Mouse (Mus musculus): Measurements from ENCODE around the gene Kmt5a. TPM values are rescaled to one million over a fixed set of nuclear protein-coding genes. Genes with fewer than 3 reads are reported as not detected.
A peak's percentile ranks its signal among the peaks of the same experiment; 100 is the strongest.

Gene Kmt5a
- total RNA-seq (2015) (370 and 380 TPM in 2 replicates), total RNA-seq (2017) (240 and 272 TPM in 2 replicates)

DNA sequence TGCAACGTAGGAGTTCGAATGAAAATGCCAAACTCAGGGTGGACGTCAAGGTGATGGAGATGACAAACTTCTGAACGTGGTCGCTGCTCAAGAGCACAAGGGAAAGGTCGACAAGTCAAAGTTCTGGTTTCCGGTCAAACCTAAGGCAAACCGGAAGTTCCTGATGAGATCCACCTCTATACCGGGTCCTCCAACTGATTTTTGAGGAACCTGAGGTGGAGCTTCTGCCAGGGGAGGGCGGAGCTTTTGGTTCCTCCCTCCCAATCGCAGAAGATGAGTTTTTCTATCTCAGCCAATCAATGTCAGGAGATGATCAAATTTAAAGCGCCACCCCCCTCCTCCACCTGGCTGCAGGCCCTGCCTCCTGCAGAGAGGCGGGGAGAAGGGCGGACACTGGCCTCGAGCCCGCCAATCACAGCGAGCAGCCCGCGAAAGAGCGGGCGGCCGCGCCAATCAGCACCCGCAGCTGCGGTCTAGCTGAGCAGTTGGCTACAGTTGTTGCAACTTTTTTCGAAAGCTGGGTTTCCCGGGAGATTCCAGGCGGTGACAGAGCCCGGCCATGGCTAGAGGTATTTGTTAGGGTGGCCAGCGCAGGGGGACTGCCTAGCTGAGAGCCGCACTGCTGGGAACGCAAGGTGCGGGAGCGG is at the start of gene Kmt5a:
Gene Kmt5a (plus strand): TSS at position 484 of the 647 bp plus-strand sequence.
- ATAC-seq (ENCODE audit: poor library complexity, severe bottlenecking) = peak; percentile 93

DNA sequence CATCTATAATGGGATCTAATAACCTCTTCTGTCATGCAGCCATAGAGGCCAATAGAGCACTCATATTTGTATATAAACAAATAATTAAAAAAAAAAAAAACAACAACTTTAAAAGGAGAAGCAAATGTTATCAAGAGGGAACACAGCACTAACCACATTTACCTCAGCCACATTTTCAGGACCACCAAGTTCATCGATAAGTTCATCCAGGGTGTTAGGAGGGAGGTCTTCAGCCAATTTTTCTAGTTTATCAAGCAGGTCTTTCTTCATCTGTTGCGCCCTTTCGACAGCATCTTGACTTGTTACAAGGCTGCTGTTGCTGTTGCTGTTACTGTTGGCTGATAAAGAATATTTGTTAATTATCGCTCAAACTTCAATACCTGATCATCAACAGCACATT is 47.3 kb upstream of the Kmt5a start:
- no peak for ATAC-seq (ENCODE audit: poor library complexity, severe bottlenecking)

DNA sequence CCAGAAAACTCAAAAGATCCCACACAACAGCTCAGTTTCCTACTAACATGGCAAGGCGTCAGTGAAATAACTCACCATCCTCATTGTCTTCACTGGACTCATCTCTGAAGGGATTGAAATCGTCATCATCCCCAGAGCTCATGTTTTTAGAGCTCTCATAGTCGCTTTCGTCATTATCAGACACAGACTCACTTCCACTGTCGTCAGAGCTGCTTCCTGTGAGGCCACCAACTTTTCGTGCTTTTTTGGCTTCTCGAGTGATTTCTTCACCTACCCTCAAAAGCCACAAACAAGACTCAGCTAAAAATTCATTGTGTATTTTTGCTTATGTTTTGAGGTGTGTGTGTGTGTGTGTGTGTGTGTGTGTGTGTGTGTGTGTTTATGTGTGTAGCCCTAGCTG is 46.0 kb upstream of the Kmt5a start:
- ATAC-seq (ENCODE audit: poor library complexity, severe bottlenecking) = peak; percentile 100

DNA sequence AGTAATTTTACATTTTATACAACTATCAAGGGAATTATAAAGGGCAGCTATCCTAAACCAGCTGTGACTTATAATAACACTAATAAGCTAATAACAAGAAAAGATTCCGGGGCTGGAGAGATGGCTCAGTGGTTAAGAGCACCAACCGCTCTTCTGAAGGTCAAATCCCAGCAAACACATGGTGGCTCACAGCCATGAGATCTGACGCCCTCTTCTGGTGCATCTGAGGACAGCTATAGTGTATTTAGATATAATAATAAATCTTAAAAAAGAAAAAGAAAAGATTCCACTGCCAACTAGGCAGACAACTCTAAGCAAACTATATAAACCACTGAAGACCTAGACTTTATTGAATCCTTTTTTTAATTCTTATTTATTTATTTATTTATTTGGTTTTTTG is 28.9 kb upstream of the Kmt5a start:
- ATAC-seq (ENCODE audit: poor library complexity, severe bottlenecking) = no peak

DNA sequence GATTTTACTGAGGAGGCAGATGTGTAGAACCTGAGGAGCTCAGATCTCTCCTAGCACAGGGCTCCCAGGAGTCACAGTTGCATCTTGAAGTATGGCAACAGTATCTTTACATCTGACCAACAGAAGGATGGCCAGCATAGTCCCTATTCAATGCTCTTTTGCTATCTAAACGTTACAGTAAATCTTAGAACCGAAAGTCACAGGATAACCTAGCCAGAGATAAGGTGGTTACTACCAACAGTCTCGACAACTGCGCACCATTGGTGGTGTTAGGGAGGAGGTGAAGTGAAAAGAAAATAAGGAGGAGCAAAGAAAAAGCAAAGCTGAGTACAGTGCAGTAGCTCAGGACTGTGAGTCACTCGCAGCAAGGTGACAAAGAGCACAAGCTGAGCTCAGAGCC is 27.6 kb upstream of the Kmt5a start:
- ATAC-seq (ENCODE audit: poor library complexity, severe bottlenecking) = no peak

DNA sequence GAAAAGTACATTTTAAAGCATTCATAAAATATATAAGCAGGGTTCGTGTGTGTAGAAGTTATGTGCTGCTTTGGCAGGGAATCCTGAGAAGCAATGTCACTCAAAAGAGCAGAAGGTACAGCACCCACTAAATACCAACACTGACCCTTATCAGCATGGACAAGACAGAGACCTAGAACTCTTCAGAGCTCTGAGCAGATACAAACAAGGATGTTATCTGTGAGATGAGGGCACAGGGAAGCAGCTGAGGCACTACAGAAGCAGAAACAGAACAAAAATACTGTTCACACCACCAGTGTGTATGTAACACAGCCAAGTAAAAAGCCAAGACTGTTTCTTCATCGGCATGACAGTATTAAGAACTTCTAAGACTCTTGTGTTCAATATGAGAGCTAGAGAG is 20.8 kb upstream of the Kmt5a start:
- no peak for ATAC-seq (ENCODE audit: poor library complexity, severe bottlenecking)

DNA sequence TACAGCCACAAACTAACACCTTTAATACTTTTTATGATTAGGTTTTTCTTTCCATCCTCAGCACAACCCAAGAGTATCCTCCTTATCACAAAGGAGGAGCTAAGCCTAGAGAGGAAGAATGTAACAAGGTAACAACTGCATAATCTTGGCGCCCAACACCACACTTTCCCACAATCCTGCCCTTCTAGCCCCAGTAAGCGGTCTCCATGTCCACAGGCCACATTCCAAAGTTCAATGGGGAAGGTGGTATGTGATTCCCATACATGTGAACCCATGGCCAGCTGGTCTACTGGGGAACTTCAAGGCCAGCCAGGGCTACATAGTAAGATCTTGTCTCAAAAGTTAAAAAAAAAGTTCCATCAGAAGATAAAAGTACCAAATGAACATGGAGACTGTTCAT is 17.9 kb upstream of the Kmt5a start:
- no peak for ATAC-seq (ENCODE audit: poor library complexity, severe bottlenecking)

DNA sequence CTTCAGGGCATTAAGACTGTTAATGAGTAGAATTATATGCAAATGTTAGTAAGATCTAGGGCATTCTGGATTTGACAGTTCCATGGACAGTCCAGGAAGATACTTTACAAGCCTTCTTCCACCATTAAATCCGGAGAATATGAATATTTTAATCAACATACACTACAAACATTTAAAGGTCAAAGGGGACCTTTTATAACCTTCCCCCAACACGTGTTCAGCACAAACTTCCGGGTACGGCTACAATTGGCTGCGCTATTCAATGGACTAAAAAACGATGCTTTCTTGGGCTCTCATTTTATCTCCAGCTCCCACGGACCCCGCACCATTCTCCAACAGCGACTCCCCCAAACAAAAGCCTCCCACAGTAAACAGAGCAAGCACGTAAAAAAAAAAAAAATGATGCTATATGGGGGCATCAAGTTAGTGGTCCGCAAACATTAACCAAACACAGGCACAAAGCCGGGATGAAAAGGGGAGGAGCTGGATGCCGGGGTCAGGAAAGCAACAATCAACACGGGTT is 15.5 kb upstream of the Kmt5a start:
- ATAC-seq (ENCODE audit: poor library complexity, severe bottlenecking) = no peak

DNA sequence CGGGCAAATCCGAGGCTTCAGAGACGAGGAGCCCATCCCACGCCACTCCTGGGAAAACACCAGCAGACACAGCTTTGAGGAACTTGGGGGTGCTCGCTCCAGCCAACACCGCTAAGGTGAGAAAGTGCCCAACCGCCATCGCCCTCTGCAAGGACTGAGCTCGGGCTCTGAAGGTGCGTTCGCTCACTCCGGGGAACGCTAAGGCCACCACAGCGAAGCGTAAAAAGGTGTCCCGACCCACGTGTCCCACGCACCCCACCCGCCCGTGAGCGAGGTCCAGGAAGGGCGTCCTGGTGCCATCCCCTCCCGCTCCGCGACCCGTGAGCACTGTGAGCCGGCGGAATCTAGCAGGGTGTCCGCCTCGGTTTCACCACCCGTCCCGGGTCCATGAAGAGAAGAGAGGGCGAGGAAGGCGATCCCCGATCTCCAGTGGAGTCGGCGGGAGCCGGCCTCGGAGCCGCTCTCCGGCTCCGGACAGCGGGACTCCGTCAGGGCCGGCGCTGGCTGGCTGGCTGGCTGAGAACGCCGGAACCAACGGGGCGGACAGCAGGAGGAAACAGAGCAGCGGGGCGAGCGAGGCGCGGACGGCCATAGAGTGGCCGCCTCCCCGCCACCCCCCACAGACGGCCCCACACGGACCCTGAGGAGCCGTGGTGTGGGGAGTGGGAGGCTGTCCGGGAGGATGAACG is 14.9 kb upstream of the Kmt5a start:
- ATAC-seq (ENCODE audit: poor library complexity, severe bottlenecking) = peak; percentile 40

DNA sequence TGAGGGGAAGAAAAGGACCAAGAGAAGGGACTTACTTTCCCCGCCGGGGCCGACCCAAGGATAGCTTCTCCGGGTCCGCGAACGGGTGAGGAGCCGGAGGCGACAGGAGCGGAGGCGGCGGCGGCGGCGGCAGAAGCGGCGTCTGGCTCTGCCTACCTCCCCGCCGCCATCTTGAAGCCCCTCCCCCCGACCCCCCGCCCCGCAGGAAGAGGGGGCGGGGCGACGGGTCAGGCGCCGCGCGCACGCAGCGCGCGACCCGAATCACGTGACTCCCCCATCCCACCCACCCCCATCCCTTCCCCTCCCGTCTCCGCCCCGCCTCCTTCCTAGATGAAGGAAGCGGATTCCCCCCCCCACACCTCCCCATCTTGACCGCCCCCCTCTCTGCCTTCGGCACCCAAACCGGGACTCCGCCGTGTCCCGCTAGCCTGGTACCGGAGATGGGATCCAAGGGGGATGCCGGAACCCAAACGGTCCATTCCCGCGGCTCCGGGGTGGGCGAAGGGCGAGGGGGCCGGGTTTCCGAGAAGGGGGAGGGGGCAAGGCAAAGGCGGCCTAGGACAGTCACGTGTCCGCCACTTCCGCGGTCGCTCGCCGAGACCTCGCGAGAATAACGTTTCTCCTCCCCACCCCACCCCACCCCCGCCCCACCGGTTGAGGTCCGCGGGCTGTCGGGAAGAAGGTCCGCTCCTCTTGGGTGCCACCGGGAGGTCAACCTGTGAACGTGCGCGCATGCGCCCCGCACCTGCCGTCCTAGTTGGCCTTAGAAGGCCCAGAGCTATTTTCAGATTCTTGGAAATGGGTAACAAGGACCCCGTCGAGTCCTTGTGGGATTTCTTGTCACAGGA is 14.1 kb upstream of the Kmt5a start, which contains the start of gene Sbno1:
Gene Sbno1 (minus strand): TSS at position 590 of the 848 bp plus-strand sequence.
- ATAC-seq (ENCODE audit: poor library complexity, severe bottlenecking) = peak; percentile 91

DNA sequence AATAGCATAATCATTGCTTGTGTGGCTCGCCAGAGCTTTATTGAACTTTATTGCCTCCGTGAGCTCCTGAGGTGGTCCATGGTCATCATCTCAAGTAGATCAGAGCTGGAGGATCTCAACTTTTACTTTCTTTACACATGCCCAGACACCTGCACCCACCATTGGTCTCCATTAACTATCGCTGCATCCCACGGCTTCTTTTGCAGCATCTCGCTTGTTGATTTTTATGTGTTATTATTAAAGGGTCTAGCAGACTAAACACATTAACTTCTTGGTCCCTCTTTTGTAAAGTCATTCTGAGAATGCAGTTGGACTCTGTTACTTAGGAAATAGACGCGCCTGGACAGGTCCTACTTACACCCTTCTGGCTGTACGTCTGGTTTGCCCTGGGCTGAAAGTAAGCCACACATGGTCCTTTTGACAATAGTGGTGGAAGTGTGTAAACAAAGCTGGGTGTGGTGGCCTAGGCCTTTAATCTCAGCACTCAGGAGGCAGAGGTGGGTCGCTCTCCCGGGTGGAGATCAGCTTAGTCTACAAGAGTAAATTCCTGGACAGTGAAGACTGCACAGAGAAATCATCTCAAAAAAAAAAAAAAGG is 13.2 kb upstream of the Kmt5a start:
- no peak for ATAC-seq (ENCODE audit: poor library complexity, severe bottlenecking)

DNA sequence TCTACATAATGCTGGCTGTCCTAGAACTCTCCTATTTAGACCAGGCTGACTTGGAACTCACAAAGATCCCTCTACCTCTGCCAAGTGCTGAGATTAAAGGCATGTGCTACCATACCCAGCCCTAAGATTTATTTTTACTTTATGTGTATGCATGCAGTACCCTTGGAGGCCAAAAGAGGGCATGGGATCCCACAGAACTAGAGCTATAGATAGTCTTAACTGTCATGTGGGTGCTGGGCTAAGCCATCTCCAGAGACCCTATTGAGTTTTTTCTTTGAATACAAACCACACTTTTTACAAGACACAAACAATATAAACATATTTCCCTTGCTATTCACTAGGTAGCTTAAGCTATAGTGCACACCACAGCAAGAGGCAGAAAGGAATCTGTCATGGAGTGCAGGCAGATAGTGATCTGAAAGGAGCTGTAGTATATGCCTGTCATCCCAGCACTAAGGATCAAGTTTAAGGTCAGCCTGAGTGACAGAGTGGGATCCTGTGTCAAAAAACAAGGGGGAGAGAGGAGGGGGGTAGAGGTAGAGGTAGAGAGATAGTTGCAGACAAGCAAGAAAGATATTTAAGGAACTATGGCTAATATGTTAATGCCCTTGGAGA is 7.2 kb upstream of the Kmt5a start:
- ATAC-seq (ENCODE audit: poor library complexity, severe bottlenecking) = peak; percentile 98

DNA sequence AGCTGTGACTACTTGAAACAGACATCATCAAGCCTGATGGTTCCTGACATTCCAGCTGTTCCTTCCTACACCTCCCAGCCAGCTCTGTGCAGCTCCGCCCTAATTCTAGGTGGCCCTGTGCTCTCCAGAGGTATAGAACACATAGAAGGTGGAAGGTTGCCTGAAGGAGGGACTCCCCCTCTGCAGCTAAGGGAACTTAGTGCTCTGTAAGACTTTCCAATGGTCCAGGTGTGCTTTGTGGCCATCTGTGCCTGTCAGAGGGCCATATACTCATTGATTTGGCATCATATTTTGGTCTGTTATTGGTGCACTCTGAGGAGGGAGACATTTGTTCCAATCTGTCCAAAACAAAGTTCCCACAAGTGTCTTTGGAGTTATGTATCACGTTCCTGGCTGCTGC is 6.7 kb upstream of the Kmt5a start:
- ATAC-seq (ENCODE audit: poor library complexity, severe bottlenecking) = no peak

DNA sequence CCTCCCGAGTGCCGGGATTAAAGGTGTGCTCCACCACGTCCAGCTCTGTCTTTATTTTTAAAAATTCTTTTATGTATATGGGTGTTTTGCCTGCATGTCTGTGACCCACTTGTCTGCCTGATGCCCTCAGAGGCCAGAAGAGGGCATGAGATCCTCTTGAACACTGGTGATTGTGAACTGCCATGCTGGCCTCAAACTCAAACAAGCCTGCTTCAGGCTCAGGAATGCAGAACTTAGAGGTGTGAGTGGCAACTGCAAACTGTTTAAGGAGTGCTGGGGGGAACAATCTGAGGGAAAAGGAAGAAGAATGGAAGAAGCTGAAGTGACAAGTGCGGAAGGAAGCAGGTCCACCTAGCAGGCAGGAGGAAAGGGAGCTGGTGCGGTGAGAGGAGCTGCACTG is 1.5 kb upstream of the Kmt5a start:
- ATAC-seq (ENCODE audit: poor library complexity, severe bottlenecking) = peak; percentile 34; the same call in 1 of the 2 replicates

DNA sequence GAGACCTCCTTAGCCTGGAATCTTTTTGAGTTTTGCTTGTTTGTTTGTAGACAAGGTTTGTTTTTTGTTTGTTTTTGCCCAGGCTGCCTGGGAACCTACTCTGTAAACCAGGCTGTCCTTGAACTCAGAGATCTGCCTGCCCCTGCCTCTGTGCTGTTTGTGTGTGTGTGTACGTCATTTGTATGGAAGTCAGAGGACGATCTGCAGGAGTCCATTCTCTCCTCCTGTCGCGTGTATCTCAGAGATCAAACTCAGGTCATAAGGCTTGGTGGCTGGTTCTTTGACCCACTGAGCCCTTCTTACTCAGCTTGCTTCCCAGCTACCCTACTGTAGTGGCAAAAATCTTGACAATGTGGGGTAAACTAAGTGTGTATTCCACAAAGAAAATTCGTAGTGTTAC is 984 bp upstream of the Kmt5a start:
- no peak for ATAC-seq (ENCODE audit: poor library complexity, severe bottlenecking)

DNA sequence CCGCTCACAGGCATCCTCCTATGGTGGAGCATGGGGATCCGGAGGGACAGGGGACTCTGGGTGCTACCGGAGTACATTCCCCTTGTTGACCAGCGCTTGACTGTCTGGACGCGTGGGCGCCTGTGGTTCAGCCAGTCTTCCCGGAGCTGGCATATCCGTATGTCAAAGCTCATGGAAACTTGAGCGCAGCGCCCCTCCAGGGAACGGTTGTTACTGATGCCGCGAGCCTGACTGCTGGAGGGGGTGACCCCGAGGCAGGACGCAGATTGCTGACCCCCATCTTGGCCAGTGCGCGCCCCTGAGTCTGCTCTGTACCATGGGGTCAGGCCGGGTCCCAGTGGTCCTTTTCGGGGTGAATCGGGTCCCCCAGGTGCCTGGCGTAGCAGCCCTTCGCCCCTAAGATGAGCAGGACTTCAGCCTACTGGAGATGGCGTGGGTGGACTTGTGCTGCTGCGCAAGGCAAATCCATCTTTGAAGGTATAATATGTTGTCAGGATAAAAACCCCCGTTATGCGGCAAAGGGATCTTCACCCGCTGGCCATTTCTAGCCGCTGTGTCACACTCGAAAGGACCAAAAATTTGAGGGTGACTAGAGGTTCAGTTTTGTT is 468 bp downstream of the Kmt5a start:
- peak; percentile 54 for ATAC-seq (ENCODE audit: poor library complexity, severe bottlenecking)

DNA sequence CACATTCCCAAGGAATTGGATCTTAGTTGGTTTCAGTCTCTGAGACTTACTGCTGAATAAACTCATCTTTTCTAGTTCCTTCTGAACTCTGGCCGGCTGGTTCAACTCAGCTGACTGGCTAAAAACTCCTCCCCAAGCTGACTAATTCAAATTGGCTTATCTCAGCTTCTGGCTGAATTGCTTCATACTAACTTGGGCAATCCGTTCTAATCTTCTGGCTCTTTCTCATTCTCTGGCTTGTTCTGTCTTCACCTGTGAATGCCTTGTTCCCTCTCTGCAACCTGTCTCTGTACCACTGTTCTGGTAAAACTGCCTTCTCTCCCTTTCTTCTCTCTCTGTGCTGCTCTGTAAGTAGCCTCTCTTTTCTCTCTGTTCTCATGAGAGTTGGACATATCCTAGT is 2.9 kb downstream of the Kmt5a start:
- no peak for ATAC-seq (ENCODE audit: poor library complexity, severe bottlenecking)

DNA sequence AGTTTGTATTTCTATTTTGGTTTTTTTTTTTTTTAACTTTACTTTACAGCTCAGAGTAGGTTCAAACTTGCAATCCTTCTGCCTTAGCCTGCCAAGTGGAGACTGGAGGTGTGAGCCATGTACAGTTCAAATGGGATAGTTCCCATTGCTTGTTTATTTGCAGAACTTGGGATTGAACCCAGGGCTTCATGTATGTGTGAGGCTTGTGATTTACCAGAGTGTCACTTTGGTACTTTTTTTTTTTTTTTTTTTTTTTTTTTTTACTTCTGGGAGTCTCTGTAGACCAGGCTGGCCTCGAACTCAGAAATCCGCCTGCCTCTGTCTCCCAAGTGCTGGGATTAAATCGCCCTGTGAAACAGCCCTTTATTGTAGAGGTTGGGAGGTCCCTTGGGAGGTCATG is 4.5 kb downstream of the Kmt5a start:
- no peak for ATAC-seq (ENCODE audit: poor library complexity, severe bottlenecking)

DNA sequence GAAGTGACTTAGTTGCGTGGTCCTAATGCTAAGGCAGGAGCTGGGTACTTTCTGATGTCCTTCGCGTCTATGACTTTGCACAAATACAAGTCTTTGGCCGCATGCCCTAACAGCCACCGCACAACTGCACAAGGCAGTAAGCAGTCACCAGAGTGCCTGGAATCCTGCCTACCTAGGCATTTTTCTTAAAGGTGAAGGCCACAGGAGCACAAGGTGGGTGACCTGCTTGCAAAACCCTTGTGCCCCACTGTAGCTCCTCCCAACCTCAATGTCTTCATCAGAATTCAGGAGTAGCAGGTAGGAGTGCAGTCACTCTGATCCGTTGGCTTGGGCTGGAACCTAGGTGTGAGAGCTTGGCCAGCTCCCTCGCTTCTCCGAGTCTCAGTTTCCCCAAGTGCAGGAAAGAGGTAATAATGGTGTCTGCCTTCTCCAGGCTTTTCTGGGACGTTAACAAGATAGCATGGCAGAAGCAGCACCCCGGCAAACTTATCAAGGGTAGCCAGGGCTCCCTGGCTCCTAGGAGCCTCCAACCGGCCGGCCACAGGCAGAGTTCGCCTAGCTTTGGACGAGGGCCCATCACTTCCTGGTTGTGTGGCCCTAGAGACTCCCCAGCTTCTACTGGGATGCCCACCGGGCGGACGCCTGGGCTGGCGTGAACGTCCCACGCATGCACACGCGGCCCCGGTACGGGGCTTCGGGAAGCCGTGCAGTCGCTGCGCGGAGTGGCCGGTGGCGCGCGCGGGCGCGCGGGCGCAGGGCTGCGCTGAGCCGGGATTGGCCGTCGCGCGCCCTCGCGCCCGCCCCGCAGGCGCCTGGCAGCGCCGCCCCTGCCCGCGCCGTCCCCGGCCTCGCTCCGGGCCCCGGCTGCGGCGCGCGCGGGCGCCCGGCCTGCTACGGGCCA is 5.2 kb downstream of the Kmt5a start:
- ATAC-seq (ENCODE audit: poor library complexity, severe bottlenecking) = peak; percentile 56

Measured in megakaryocyte, adult 5-6 weeks (primary cell).